Mouse (Mus musculus): ENCODE measurements around the gene Cbfa2t3.

Cbfa2t3 gene

GRCm38 (mm10) chr8:122699005-122699492, at the start of gene Cbfa2t3:
TSS of gene Cbfa2t3 (minus strand) at chr8:122699109.
- DNase-seq (ENCODE audit: low read depth, low spot score), result no peak

GRCm38 (mm10) chr8:122747825-122748224, 48.9 kb upstream of the Cbfa2t3 start:
- DNase-seq (ENCODE audit: low read depth, low spot score), result peak; percentile 65

- peak; percentile 39 for DNase-seq (ENCODE audit: low read depth, low spot score)
These were observed 47.5 kb upstream of the Cbfa2t3 start for GRCm38 (mm10) chr8:122746439-122746838.

GRCm38 (mm10) chr8:122745750-122746275, 46.9 kb upstream of the Cbfa2t3 start:
- DNase-seq (ENCODE audit: low read depth, low spot score), result peak; percentile 69

GRCm38 (mm10) chr8:122745022-122745749, 46.3 kb upstream of the Cbfa2t3 start:
- DNase-seq (ENCODE audit: low read depth, low spot score), result peak; percentile 67

- DNase-seq (ENCODE audit: low read depth, low spot score), result peak; percentile 45
These were observed 43.6 kb upstream of the Cbfa2t3 start for GRCm38 (mm10) chr8:122742471-122742870.

GRCm38 (mm10) chr8:122739102-122739725, 40.3 kb upstream of the Cbfa2t3 start:
- DNase-seq (ENCODE audit: low read depth, low spot score), result peak; percentile 70

GRCm38 (mm10) chr8:122737886-122738285, 39.0 kb upstream of the Cbfa2t3 start:
- DNase-seq (ENCODE audit: low read depth, low spot score), result no peak

GRCm38 (mm10) chr8:122737071-122737470, 38.2 kb upstream of the Cbfa2t3 start:
- DNase-seq (ENCODE audit: low read depth, low spot score), result no peak

GRCm38 (mm10) chr8:122736623-122737022, 37.7 kb upstream of the Cbfa2t3 start:
- DNase-seq (ENCODE audit: low read depth, low spot score), result no peak

GRCm38 (mm10) chr8:122735542-122736473, 36.9 kb upstream of the Cbfa2t3 start:
- DNase-seq (ENCODE audit: low read depth, low spot score), result no peak

- DNase-seq (ENCODE audit: low read depth, low spot score), result no peak
These were observed 36.2 kb upstream of the Cbfa2t3 start for GRCm38 (mm10) chr8:122735110-122735509.

GRCm38 (mm10) chr8:122728630-122729029, 29.7 kb upstream of the Cbfa2t3 start:
- DNase-seq (ENCODE audit: low read depth, low spot score), result no peak

- DNase-seq (ENCODE audit: low read depth, low spot score), result no peak
These were observed 28.5 kb upstream of the Cbfa2t3 start for GRCm38 (mm10) chr8:122727412-122727811.

- DNase-seq (ENCODE audit: low read depth, low spot score), result no peak
These were observed 27.9 kb upstream of the Cbfa2t3 start for GRCm38 (mm10) chr8:122726789-122727188.

- DNase-seq (ENCODE audit: low read depth, low spot score), result no peak
These were observed 26.3 kb upstream of the Cbfa2t3 start for GRCm38 (mm10) chr8:122725187-122725586.

GRCm38 (mm10) chr8:122720811-122721640, 22.1 kb upstream of the Cbfa2t3 start:
- DNase-seq (ENCODE audit: low read depth, low spot score), result peak; percentile 76

GRCm38 (mm10) chr8:122720070-122720729, 21.3 kb upstream of the Cbfa2t3 start:
- peak; percentile 60 for DNase-seq (ENCODE audit: low read depth, low spot score)

GRCm38 (mm10) chr8:122719500-122720065, 20.7 kb upstream of the Cbfa2t3 start:
- DNase-seq (ENCODE audit: low read depth, low spot score), result peak; percentile 17
